Mouse (Mus musculus): ENCODE measurements at regions not wholly inside any gene's neighbourhood (a gene's known extent, or its start where the extent isn't known, plus 50 kb on each side); places are given as distances from the start of the nearest gene placed in this dataset.

- no peak for DNase-seq (ENCODE audit: extremely low spot score, low spot score)
These were observed 88.9 kb upstream of the Rreb1 start for GRCm38 (mm10) chr13:37689127-37689777.

GRCm38 (mm10) chr13:37691855-37692445 lies 86.2 kb upstream of the Rreb1 start:
- no peak for DNase-seq (ENCODE audit: extremely low spot score, low spot score)

GRCm38 (mm10) chr13:37693617-37694016 lies 84.6 kb upstream of the Rreb1 start:
- no peak for DNase-seq (ENCODE audit: extremely low spot score, low spot score)

- DNase-seq (ENCODE audit: extremely low spot score, low spot score): no peak
These were observed 73.7 kb upstream of the Rreb1 start for GRCm38 (mm10) chr13:37704475-37704874.

- DNase-seq (ENCODE audit: extremely low spot score, low spot score): no peak
These were observed 72.7 kb upstream of the Rreb1 start for GRCm38 (mm10) chr13:37705482-37705881.

GRCm38 (mm10) chr13:37710913-37711312 lies 67.3 kb upstream of the Rreb1 start:
- DNase-seq (ENCODE audit: extremely low spot score, low spot score): no peak

GRCm38 (mm10) chr13:37712908-37713496 lies 65.2 kb upstream of the Rreb1 start:
- DNase-seq (ENCODE audit: extremely low spot score, low spot score): no peak

- DNase-seq (ENCODE audit: extremely low spot score, low spot score): no peak
These were observed 63.0 kb upstream of the Rreb1 start for GRCm38 (mm10) chr13:37715058-37715712.

- DNase-seq (ENCODE audit: extremely low spot score, low spot score): no peak
These were observed 62.2 kb upstream of the Rreb1 start for GRCm38 (mm10) chr13:37715770-37716693.

GRCm38 (mm10) chr13:37717793-37718192 lies 60.4 kb upstream of the Rreb1 start:
- DNase-seq (ENCODE audit: extremely low spot score, low spot score): no peak

GRCm38 (mm10) chr13:37718364-37718763 lies 59.8 kb upstream of the Rreb1 start:
- DNase-seq (ENCODE audit: extremely low spot score, low spot score): no peak

Data from neural tube, embryonic 10.5 days (tissue).